Mouse (Mus musculus) kidney, adult 2 months (tissue): ENCODE measurements around the gene Mrpl18.

Experiments
- CTCF ChIP-seq: fragments of 200-500 bp; conservative IDR thresholded peaks from 2 replicates; pipeline ENCODE4 v1.5.1; 2011; ENCODE audit warnings: low read depth, mild to moderate bottlenecking, control low read depth, low read length, moderate library complexity, mixed read lengths; ENCODE audit not compliant: insufficient read depth, insufficient read length
- POLR2A ChIP-seq: fragments of 200-500 bp; IDR thresholded peaks from one replicate; pipeline ENCODE4 v1.6.1; 2011; ENCODE audit warnings: low read depth, low read length, control low read depth

DNA sequence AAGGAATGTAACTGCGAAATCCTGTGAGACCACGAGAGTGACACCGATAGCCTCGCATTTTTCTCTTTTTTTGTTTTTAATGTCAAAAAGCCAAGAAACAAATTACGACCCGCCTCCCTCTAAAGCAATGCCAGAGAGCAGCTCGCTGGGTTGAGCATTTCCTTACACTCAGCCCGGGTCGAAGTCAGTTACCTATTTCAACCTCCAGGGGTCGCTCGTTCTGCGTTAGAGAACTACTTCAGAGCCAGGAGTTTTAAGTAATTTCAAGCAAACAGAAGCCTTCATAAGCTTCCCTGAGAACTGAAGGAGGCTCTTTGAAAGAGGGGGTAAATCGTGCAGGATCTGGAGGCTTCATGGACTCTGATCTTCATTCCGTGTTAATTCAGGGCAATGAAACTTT is 36.0 kb downstream of the Mrpl18 start:
- peak; percentile 77 for TF ChIP-seq CTCF
- no peak for TF ChIP-seq POLR2A
